Mouse (Mus musculus) heart, adult 2 months (tissue): ENCODE measurements at regions not wholly inside any gene's neighbourhood (a gene's known extent, or its start where the extent isn't known, plus 50 kb on each side); places are given as distances from the start of the nearest gene placed in this dataset.

Experiments
- CTCF ChIP-seq: fragments of 200-600 bp; IDR thresholded peaks from 2 replicates; pipeline ENCODE4 v1.8.1; 2022; ENCODE audit warnings: antibody characterized with exemption, mild to moderate bottlenecking, moderate library complexity
- EP300 ChIP-seq: fragments of 200-500 bp; IDR thresholded peaks from 2 replicates; pipeline ENCODE4 v1.6.1; 2011; ENCODE audit warnings: low read depth, low read length, control low read depth; ENCODE audit not compliant: insufficient read depth
- POLR2A ChIP-seq: fragments of 200-500 bp; IDR thresholded peaks from 2 replicates; pipeline ENCODE4 v1.6.1; 2011; ENCODE audit warnings: mild to moderate bottlenecking, low read depth, low read length, control low read depth; ENCODE audit not compliant: insufficient read depth

DNA sequence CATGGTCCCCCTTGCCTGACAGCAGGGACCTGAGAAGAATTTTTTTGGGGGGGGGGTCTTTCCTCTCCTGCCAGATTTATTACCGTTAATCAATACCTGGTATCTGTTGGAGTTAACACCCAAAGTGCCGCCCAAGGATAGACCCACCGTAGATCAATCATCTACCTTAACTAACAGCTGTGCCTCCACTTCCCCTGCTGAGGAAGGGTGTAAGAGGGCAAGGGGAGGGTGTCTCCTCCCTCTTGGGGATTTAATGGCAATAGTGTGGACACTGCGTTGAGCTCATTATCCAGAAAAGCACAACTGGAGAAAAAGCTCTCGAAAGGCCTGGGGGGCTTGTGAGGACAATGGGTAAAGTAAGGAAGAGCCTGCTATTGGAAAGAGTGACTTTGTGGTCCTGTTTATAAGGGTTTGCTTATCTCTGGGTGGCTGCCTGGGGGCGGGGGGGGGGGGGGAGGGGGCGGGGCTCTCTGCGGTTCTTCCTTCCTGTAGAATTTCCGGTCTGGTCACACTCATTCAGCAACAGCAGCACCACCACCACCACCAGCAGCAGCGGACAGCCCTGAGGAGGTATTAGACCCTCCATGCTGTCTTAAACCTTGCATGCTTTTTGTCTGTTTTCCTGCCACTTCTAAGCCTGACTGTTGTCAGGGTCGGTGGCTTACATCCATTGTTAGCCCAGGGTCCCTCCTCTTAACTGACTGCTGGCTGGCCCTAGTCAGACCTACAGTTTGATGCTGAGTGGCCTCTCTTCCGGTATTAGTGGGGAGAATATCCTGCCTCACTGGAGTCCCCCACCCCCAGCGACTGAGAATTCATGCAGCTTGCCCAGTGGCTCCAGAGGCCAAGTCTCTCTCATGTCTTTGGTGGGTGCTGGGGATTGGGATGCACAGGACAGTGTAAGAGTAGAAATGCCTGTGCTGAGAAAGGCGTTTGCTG is 138.0 kb upstream of the Lemd2 start:
- TF ChIP-seq POLR2A = no peak
- no peak for TF ChIP-seq CTCF
- no peak for TF ChIP-seq EP300
